Mouse (Mus musculus) myocyte (in vitro differentiated cells): Measurements from ENCODE around the gene Ajap1. TPM values are rescaled to one million over a fixed set of nuclear protein-coding genes. Genes with fewer than 3 reads are reported as not detected.

ENCODE experiments used
- H3K27me3 ChIP-seq: one replicate; pipeline ENCODE4 v1.6.1; 2011; ENCODE audit not compliant: control insufficient read depth, insufficient read depth, insufficient read length
- H3K36me3 ChIP-seq: one replicate; pipeline ENCODE4 v1.6.1; 2011; ENCODE audit not compliant: control insufficient read depth, insufficient read depth
- H3K4me2 ChIP-seq: one replicate; pipeline ENCODE4 v1.6.1; 2011; ENCODE audit warnings: low read depth, control low read depth
- H3K4me3 ChIP-seq: one replicate; pipeline ENCODE4 v1.5.1; 2011; ENCODE audit warnings: mild to moderate bottlenecking, control low read depth, moderate library complexity
- H3K79me2 ChIP-seq: one replicate; pipeline ENCODE4 v1.6.1; 2011; ENCODE audit not compliant: control insufficient read depth, insufficient read depth
- H3ac ChIP-seq: one replicate; pipeline ENCODE4 v1.6.1; 2011; ENCODE audit not compliant: control insufficient read depth, insufficient read length
- CEBPB ChIP-seq: IDR thresholded peaks from 2 replicates; pipeline ENCODE4 v1.6.1; 2011; ENCODE audit warnings: mild to moderate bottlenecking, moderate library complexity; ENCODE audit not compliant: poor library complexity, insufficient read depth, severe bottlenecking
- E2F4 ChIP-seq: IDR thresholded peaks from one replicate; pipeline ENCODE4 v1.6.1; 2011; ENCODE audit warnings: mild to moderate bottlenecking, control low read depth, moderate library complexity; ENCODE audit not compliant: insufficient read depth
- MAX ChIP-seq: IDR thresholded peaks from one replicate; pipeline ENCODE4 v1.6.1; 2011; ENCODE audit warnings: low read depth, mild to moderate bottlenecking, control low read depth
- MYOD1 ChIP-seq, 3 experiments: IDR thresholded peaks; one replicate each; pipeline ENCODE4 v1.6.1; 2011; ENCODE audit warnings: control low read depth in 2 of 3, low read depth in 2 of 3, mild to moderate bottlenecking in 2 of 3, moderate library complexity in 1 of 3; ENCODE audit not compliant: insufficient read length in 2 of 3, control insufficient read depth in 1 of 3
- MYOG ChIP-seq, 3 experiments: IDR thresholded peaks; one replicate each; pipeline ENCODE4 v1.6.1; 2011; ENCODE audit warnings: control low read depth in 2 of 3, low read depth in 2 of 3, mild to moderate bottlenecking in 2 of 3; ENCODE audit not compliant: insufficient read length in 2 of 3, control insufficient read depth in 1 of 3, insufficient read depth in 1 of 3
- POLR2A ChIP-seq: IDR thresholded peaks from one replicate; pipeline ENCODE4 v1.6.1; 2011; ENCODE audit warnings: low read depth, mild to moderate bottlenecking, control low read depth, moderate library complexity; ENCODE audit not compliant: insufficient read length
- POLR2AphosphoS2 ChIP-seq: IDR thresholded peaks from one replicate; pipeline ENCODE4 v1.6.1; 2011; ENCODE audit warnings: low read depth, control low read depth; ENCODE audit not compliant: insufficient read length
- REST ChIP-seq: IDR thresholded peaks from one replicate; pipeline ENCODE4 v1.6.1; 2011; ENCODE audit warnings: mild to moderate bottlenecking, control low read depth, moderate library complexity; ENCODE audit not compliant: insufficient read depth, insufficient read length
- SRF ChIP-seq: IDR thresholded peaks from one replicate; pipeline ENCODE4 v1.6.1; 2011; ENCODE audit warnings: low read depth; ENCODE audit not compliant: control insufficient read depth, insufficient read length
- TCF12 ChIP-seq: IDR thresholded peaks from one replicate; pipeline ENCODE4 v1.6.1; 2011; ENCODE audit warnings: mild to moderate bottlenecking, control low read depth; ENCODE audit not compliant: poor library complexity, insufficient read depth, severe bottlenecking
- TCF3 ChIP-seq: IDR thresholded peaks from one replicate; pipeline ENCODE4 v1.6.1; 2011; ENCODE audit warnings: low read depth, control low read depth; ENCODE audit not compliant: insufficient read length
- USF1 ChIP-seq: IDR thresholded peaks from one replicate; pipeline ENCODE4 v1.6.1; 2011; ENCODE audit warnings: low read depth, mild to moderate bottlenecking, control low read depth, moderate library complexity
- polyA plus RNA-seq: library from polyadenylated mRNA; unstranded; fragments of >200 nt; fragmentation: generic; extraction: Trizol; gene quantifications from one replicate; pipeline ENCODE4 v1.2.1, GENCODE M21; 2012; ENCODE audit warnings: missing spikeins

Gene Ajap1
- polyA plus RNA-seq, 1 experiment: not detected

DNA sequence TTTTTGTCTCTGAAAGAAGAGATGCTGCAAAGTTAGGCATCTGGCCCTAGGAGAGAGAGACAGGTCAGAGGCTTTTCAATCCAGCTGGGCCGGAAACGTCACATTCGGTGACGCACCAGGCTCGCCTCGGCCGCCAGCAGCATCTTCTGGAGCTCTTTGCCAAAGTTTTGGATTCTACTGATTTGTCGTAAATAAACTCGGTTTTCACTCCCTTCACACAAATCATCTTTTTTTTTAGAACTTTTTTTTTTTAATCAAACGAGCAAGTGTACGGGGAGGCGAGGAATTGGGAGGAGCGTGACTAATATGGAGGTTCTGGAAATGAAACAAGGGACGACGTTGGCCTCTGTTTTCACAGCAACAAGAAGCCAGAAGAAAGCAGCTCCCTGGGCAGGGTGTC is 23.8 kb downstream of the Ajap1 start:
- Histone ChIP-seq H3K79me2 (no peaks in the 10 kb centered on the region), H3K4me3 (no peak overlapping the region), H3K27me3 (no peaks in the 10 kb centered on the region), H3K4me2 (no peak overlapping the region), H3K36me3 (no peaks in the 10 kb centered on the region), H3ac (no peak overlapping the region)
- TF ChIP-seq CEBPB (no peak), TCF3 (no peak), MAX (no peak), USF1 (no peak), E2F4 (no peak), MYOD1 (IDR thresholded peaks at IDR 0.05; ENCODE audit: control insufficient read depth in 1 of 3, insufficient read length in 2 of 3, low read depth in 2 of 3) (no peak), POLR2AphosphoS2 (no peak), POLR2A (no peak), TCF12 (no peak), REST (no peak), MYOG (IDR thresholded peaks at IDR 0.05; ENCODE audit: control insufficient read depth in 1 of 3, insufficient read depth in 1 of 3, insufficient read length in 2 of 3, low read depth in 2 of 3) (no peak), SRF (no peak)

DNA sequence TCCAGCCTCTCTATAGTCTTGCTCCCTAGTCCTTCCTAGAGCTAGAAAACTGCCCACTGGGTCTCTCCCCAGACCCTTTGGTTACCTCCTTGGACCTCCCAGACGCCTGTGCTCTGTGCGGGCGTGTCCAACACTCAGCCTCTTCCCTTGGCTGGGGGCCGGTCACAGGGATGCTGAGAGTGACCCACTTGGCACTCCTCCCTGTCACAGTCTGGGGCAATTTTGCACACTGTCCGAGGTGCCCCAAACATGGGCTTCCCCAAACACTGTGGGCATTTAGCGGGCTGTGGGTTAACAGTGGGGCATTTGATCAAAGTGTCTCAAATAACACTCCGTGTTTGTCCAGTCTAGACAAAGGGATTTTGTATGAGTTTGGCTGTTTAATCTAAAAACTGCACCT is 29.1 kb downstream of the Ajap1 start:
- Histone ChIP-seq H3ac (no peak overlapping the region), H3K36me3 (no peaks in the 10 kb centered on the region), H3K4me2 (no peak overlapping the region), H3K4me3 (no peak overlapping the region), H3K27me3 (no peaks in the 10 kb centered on the region), H3K79me2 (no peaks in the 10 kb centered on the region)
- TF ChIP-seq REST (no peak), USF1 (no peak), MAX (no peak), E2F4 (no peak), POLR2AphosphoS2 (no peak), SRF (no peak), TCF12 (no peak), CEBPB (no peak), TCF3 (no peak), MYOD1 (IDR thresholded peaks at IDR 0.05; ENCODE audit: control insufficient read depth in 1 of 3, insufficient read length in 2 of 3, low read depth in 2 of 3) (no peak), MYOG (IDR thresholded peaks at IDR 0.05; ENCODE audit: control insufficient read depth in 1 of 3, insufficient read depth in 1 of 3, insufficient read length in 2 of 3, low read depth in 2 of 3) (no peak), POLR2A (no peak)

- no peak overlapping the region for H3K4me3 ChIP-seq
- no peaks in the 10 kb centered on the region for H3K79me2 ChIP-seq
- TF ChIP-seq REST (no peak), MYOG (IDR thresholded peaks at IDR 0.05; ENCODE audit: control insufficient read depth in 1 of 3, insufficient read depth in 1 of 3, insufficient read length in 2 of 3, low read depth in 2 of 3) (no peak), E2F4 (no peak), USF1 (no peak), MYOD1 (IDR thresholded peaks at IDR 0.05; ENCODE audit: control insufficient read depth in 1 of 3, insufficient read length in 2 of 3, low read depth in 2 of 3) (no peak), SRF (no peak), POLR2AphosphoS2 (no peak), POLR2A (no peak), MAX (no peak), CEBPB (no peak), TCF12 (no peak), TCF3 (no peak)
- H3ac ChIP-seq: no peak overlapping the region
- no peaks in the 10 kb centered on the region for H3K36me3 ChIP-seq
- H3K27me3 ChIP-seq: no peaks in the 10 kb centered on the region
- H3K4me2 ChIP-seq: no peak overlapping the region
These were observed 31.1 kb downstream of the Ajap1 start for GRCm38 (mm10) chr4:153451516-153451915.

DNA sequence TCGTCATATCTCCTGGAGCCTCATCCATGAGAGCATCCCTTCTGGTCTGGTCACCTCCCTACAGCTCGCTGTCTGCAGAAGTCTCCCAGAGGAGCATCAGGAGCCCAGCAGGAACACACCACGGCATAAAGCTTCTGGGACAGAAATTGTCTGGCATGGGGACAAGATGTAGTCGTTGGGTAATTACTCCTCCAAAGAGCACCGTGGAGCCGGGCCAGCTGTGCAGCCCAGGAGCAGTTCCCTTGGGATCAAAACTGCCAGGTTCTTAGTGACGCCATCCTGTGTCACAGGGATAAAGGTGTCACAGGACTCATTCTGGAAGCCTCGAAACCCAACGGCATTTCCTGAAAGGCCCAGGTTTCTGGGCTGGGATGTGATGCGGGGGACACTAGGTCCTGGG is 40.1 kb downstream of the Ajap1 start:
- Histone ChIP-seq H3K36me3 (no peaks in the 10 kb centered on the region), H3K79me2 (no peaks in the 10 kb centered on the region), H3K4me2 (no peak overlapping the region), H3ac (no peak overlapping the region), H3K4me3 (no peak overlapping the region), H3K27me3 (no peaks in the 10 kb centered on the region)
- TF ChIP-seq TCF3 (no peak), MAX (no peak), POLR2A (no peak), REST (no peak), E2F4 (no peak), MYOG (IDR thresholded peaks at IDR 0.05; ENCODE audit: control insufficient read depth in 1 of 3, insufficient read depth in 1 of 3, insufficient read length in 2 of 3, low read depth in 2 of 3) (no peak), SRF (no peak), TCF12 (no peak), USF1 (no peak), CEBPB (no peak), POLR2AphosphoS2 (no peak), MYOD1 (IDR thresholded peaks at IDR 0.05; ENCODE audit: control insufficient read depth in 1 of 3, insufficient read length in 2 of 3, low read depth in 2 of 3) (no peak)

DNA sequence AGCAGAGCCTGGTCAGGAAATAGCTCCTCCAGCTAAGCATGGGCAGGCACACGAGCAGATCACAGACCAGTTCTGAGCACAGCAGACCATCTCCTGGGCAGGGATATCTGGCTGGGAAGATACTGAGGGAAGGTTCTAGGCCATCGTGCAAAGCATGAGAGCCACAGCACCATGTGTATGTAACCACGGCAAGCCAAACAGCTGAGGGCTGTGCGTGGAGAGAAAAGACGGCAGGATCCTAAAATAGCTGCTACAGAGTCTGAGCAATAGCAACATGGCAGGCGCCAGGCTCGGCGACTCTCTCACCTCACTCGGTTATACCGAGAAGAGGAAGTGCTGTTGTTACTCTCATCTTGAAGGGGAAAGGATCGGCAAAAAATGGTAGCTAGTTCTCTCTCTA is 42.7 kb downstream of the Ajap1 start:
- no peaks in the 10 kb centered on the region for H3K79me2 ChIP-seq
- no peak overlapping the region for H3K4me2 ChIP-seq
- no peak overlapping the region for H3ac ChIP-seq
- H3K27me3 ChIP-seq: no peaks in the 10 kb centered on the region
- no peak overlapping the region for H3K4me3 ChIP-seq
- H3K36me3 ChIP-seq: no peaks in the 10 kb centered on the region
- TF ChIP-seq POLR2A (no peak), MYOG (IDR thresholded peaks at IDR 0.05; ENCODE audit: control insufficient read depth in 1 of 3, insufficient read depth in 1 of 3, insufficient read length in 2 of 3, low read depth in 2 of 3) (no peak), TCF12 (no peak), MAX (no peak), REST (no peak), MYOD1 (IDR thresholded peaks at IDR 0.05; ENCODE audit: control insufficient read depth in 1 of 3, insufficient read length in 2 of 3, low read depth in 2 of 3) (no peak), E2F4 (no peak), POLR2AphosphoS2 (no peak), CEBPB (no peak), USF1 (no peak), SRF (no peak), TCF3 (no peak)
